Mouse (Mus musculus): ENCODE measurements around the gene Mmp8. TPM values are rescaled to one million over a fixed set of nuclear protein-coding genes. Genes with fewer than 3 reads are reported as not detected.

The Mmp8 gene
- 0.05 and 0.09 TPM in 2 replicates for polyA plus RNA-seq (2015; fragmentation: Nextera tagmentation; extraction: Ambion mirVana)

DNA sequence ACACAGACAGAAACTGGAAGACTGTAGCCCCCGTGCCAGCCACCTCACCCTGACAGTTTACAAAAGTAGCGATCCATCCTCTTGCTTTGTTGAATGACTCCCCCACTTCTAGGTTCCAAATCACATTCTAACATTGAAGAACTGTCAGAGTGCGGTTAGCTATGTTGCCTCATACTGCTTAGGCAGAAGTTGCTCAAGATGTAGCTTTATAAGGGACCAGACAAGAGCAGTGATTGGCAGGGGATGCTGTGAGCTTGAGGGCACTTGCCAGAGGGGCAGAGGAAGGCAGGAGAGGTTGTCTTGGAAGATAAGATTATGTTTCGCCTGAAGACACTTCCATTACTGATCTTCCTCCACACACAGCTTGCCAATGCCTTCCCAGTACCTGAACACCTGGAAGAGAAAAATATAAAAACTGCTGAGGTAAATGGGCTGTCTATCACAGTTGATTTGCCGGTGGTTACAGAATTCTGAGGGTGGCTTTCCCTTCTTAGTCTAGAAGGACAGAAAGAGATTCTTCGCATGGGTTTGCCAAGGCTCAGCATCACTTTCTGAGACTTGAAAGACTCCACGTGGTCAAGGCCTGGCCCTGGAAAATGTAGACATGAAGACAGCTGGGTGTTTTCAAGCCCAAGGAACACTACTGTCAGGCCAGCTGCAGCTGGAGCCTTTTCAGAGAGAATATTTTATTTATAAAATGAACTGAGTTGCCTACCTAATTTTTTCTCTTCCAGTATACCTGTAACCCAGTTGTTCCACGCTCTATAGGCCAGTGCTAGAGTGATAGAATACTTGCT lies at the start of gene Mmp8:
Gene Mmp8, plus strand, starts transcription at position 236 of the 797 bp plus-strand sequence.
- H3K9me3 ChIP-seq (ENCODE audit: control insufficient read depth) = no peaks in the 10 kb centered on the region
- ATAC-seq = no peak
- H3K36me3 ChIP-seq (ENCODE audit: control insufficient read depth, insufficient read depth) = no peaks in the 10 kb centered on the region
- TF ChIP-seq CTCF (IDR thresholded peaks at IDR 0.05; ENCODE audit: low read depth) = no peak
- WGBS = 72% methylated on average over 8 of the region's 8 CpGs
- H3K27ac ChIP-seq (ENCODE audit: low read depth, low read length) = no peak within 1 kb of the TSS
- no peak within 1 kb of the TSS for H3K9ac ChIP-seq (ENCODE audit: low read depth, low read length)
- H3K4me3 ChIP-seq (ENCODE audit: low read depth, low read length) = no peak within 1 kb of the TSS
- no peak within 1 kb of the TSS for H3K4me2 ChIP-seq (replicated peaks; ENCODE audit: low read depth)
- no peaks in the 10 kb centered on the region for H3K4me1 ChIP-seq (replicated peaks; ENCODE audit: control insufficient read depth, insufficient read depth, low read length)
- no peaks in the 10 kb centered on the region for H3K27me3 ChIP-seq (replicated peaks; ENCODE audit: control insufficient read depth, insufficient read depth, low read length)

DNA sequence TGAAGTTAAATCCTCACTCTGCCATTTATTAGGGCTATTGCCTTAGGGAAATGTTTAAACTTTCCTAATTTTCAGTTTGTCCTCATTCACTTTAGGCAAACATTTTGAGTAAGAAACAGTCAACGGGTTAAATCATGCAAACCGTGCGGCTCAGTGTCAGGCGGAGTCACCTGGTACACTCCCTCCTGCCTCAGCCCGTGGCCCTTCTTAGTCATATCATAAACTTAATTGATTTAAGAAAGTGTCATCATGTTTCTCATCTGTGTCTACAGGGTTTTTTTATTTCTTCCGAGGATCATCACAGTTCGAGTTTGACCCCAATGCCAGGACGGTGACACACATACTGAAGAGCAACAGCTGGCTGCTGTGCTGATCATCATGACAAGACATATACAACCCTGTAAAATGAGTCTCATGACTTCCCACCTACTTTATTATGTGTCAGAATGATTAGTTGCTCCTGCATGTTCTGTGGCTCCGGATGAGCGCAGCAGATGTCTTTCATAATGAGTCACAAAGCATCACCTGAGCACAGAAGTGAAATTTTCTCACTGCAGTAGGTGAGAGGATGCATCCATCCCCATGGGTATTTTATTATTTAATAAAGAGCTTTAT lies 48.5 kb upstream of the Mmp8 start:
- no peak overlapping the region for H3K27ac ChIP-seq (ENCODE audit: low read depth, low read length)
- H3K9ac ChIP-seq (ENCODE audit: low read depth, low read length) = no peak overlapping the region
- no peak for TF ChIP-seq CTCF (IDR thresholded peaks at IDR 0.05; ENCODE audit: low read depth)
- no peak for ATAC-seq
- no peaks in the 10 kb centered on the region for H3K9me3 ChIP-seq (ENCODE audit: control insufficient read depth)
- no peaks in the 10 kb centered on the region for H3K27me3 ChIP-seq (replicated peaks; ENCODE audit: control insufficient read depth, insufficient read depth, low read length)
- no peak overlapping the region for H3K4me3 ChIP-seq (ENCODE audit: low read depth, low read length)
- H3K36me3 ChIP-seq (ENCODE audit: control insufficient read depth, insufficient read depth) = no peaks in the 10 kb centered on the region
- H3K4me2 ChIP-seq (replicated peaks; ENCODE audit: low read depth) = no peak overlapping the region
- WGBS = 70% methylated on average over 10 of the region's 10 CpGs
- H3K4me1 ChIP-seq (replicated peaks; ENCODE audit: control insufficient read depth, insufficient read depth, low read length) = no peaks in the 10 kb centered on the region

DNA sequence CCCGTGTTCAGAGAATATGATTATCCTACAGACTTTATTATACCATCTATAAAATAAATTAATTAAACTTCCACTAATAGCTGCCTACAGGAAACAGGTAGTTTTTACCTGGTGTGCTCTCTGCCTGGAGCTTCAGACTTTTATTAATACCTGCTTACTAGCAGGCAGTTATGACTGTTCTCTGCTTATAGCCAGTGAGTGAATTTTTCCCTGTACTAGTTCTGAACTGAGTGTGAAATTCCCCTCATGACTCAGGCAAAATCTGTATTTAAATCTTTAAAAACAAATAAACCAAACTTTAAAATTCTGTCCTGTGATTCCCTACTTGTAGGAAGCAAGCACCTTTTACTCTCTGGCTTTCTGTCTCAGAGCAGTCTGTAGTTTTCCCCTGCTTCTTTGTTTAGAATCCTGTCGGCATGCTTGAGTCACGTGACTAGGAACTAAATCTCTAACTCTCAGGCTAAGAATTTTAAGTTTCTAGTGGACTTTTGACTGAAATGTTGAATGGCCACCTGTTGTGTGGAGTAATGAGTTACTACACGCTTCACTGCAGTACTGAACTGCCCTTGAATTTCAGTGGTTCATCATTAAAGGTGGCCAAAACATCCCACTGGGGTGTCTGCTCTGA lies 40.2 kb upstream of the Mmp8 start:
- no peaks in the 10 kb centered on the region for H3K4me1 ChIP-seq (replicated peaks; ENCODE audit: control insufficient read depth, insufficient read depth, low read length)
- H3K9ac ChIP-seq (ENCODE audit: low read depth, low read length) = no peak overlapping the region
- WGBS = 62% methylated on average over 4 of the region's 4 CpGs
- H3K27ac ChIP-seq (ENCODE audit: low read depth, low read length) = no peak overlapping the region
- ATAC-seq = no peak
- no peaks in the 10 kb centered on the region for H3K27me3 ChIP-seq (replicated peaks; ENCODE audit: control insufficient read depth, insufficient read depth, low read length)
- no peaks in the 10 kb centered on the region for H3K9me3 ChIP-seq (ENCODE audit: control insufficient read depth)
- no peak overlapping the region for H3K4me2 ChIP-seq (replicated peaks; ENCODE audit: low read depth)
- no peak overlapping the region for H3K4me3 ChIP-seq (ENCODE audit: low read depth, low read length)
- no peaks in the 10 kb centered on the region for H3K36me3 ChIP-seq (ENCODE audit: control insufficient read depth, insufficient read depth)
- no peak for TF ChIP-seq CTCF (IDR thresholded peaks at IDR 0.05; ENCODE audit: low read depth)

DNA sequence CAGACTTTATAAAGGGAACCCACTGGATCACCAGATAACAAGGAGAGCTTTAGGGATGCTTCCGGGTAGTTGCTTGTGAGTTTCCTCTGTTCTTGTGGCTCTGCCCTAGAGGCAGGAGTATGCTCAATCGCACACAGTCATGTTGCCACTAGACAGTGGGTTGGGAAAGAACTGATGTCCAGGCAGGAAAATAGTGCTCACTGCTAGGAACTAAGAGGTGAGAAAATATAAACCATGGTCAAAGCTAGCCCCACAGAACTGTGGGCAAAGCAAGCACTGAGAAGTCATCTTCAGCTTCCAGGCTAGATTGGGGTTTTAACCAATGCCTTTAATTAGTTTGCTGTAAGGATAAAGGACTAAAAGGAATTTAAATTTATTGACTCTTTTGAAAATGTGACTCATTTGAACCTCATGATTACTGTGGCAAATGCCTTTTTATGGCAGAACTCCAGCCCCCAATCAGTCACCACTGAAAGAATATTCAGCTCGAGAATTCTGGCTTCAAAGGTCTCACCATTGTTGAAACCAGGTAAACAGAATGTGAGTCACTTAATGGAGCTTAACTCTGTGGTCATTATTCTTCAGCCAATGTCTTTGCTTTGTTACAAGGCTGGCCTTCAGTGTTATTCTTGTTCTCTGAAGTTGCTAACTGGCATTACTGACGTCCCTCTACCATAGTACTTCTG lies 31.9 kb upstream of the Mmp8 start:
- no peak for TF ChIP-seq CTCF (IDR thresholded peaks at IDR 0.05; ENCODE audit: low read depth)
- Histone ChIP-seq H3K9me3 (ENCODE audit: control insufficient read depth) (no peaks in the 10 kb centered on the region), H3K27ac (ENCODE audit: low read depth, low read length) (no peak overlapping the region), H3K4me2 (replicated peaks; ENCODE audit: low read depth) (no peak overlapping the region), H3K36me3 (ENCODE audit: control insufficient read depth, insufficient read depth) (no peaks in the 10 kb centered on the region), H3K4me3 (ENCODE audit: low read depth, low read length) (no peak overlapping the region), H3K27me3 (replicated peaks; ENCODE audit: control insufficient read depth, insufficient read depth, low read length) (no peaks in the 10 kb centered on the region), H3K4me1 (replicated peaks; ENCODE audit: control insufficient read depth, insufficient read depth, low read length) (no peaks in the 10 kb centered on the region), H3K9ac (ENCODE audit: low read depth, low read length) (no peak overlapping the region)
- 56% methylated on average over 4 of the region's 4 CpGs for WGBS
- no peak for ATAC-seq

DNA sequence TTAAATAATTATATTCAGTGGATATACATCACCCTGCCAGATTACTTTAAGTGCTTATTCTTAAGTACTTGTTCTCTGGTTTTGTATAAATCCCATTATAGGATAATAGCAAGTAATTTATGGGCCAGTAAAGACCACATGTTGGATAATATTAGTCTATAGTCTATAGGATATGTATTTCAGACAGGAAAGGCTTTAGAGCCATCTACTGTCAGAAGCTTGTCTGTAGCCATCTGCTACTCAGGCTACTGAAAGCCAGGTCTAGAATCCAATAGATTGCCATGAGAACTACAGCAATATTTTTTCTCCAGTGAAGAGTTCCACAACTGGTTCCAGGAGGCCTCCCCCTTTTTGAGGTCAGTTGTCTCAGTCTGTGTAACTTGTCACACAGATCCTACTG lies 15.5 kb upstream of the Mmp8 start:
- H3K4me2 ChIP-seq (replicated peaks; ENCODE audit: low read depth) = no peak overlapping the region
- H3K4me3 ChIP-seq (ENCODE audit: low read depth, low read length) = no peak overlapping the region
- no peaks in the 10 kb centered on the region for H3K36me3 ChIP-seq (ENCODE audit: control insufficient read depth, insufficient read depth)
- no peaks in the 10 kb centered on the region for H3K27me3 ChIP-seq (replicated peaks; ENCODE audit: control insufficient read depth, insufficient read depth, low read length)
- no peak overlapping the region for H3K9ac ChIP-seq (ENCODE audit: low read depth, low read length)
- no peaks in the 10 kb centered on the region for H3K9me3 ChIP-seq (ENCODE audit: control insufficient read depth)
- no peak for ATAC-seq
- no peak for TF ChIP-seq CTCF (IDR thresholded peaks at IDR 0.05; ENCODE audit: low read depth)
- H3K27ac ChIP-seq (ENCODE audit: low read depth, low read length) = no peak overlapping the region
- no peaks in the 10 kb centered on the region for H3K4me1 ChIP-seq (replicated peaks; ENCODE audit: control insufficient read depth, insufficient read depth, low read length)

DNA sequence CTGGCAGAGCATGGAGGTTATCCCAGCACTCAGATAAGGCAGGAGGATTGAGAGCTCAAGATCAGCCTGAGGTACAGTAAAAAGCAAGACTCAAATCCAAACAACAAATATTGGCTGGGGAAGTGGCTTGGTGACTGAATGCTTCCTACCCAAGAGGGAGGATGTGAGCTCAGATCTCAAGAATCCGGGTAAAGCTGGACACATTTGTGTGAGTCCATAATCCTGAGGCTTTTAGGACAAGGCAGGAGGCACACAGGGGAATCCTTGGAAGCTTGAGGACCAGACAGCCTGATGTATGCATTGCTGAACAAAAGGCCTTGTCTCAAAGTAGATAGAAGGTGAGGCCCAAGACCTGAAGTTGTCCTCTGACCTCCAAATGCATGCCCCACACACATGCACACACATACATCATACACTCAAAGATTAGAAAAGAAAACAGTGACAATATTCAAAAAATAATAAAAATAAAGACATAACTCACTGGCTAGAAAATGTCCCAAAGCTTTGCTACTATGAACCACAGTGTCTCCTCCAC lies 13.3 kb upstream of the Mmp8 start:
- Histone ChIP-seq H3K4me1 (replicated peaks; ENCODE audit: control insufficient read depth, insufficient read depth, low read length) (no peaks in the 10 kb centered on the region), H3K27ac (ENCODE audit: low read depth, low read length) (no peak overlapping the region), H3K4me2 (replicated peaks; ENCODE audit: low read depth) (no peak overlapping the region), H3K9ac (ENCODE audit: low read depth, low read length) (no peak overlapping the region), H3K4me3 (ENCODE audit: low read depth, low read length) (no peak overlapping the region), H3K9me3 (ENCODE audit: control insufficient read depth) (no peaks in the 10 kb centered on the region), H3K36me3 (ENCODE audit: control insufficient read depth, insufficient read depth) (no peaks in the 10 kb centered on the region), H3K27me3 (replicated peaks; ENCODE audit: control insufficient read depth, insufficient read depth, low read length) (no peaks in the 10 kb centered on the region)
- no peak for TF ChIP-seq CTCF (IDR thresholded peaks at IDR 0.05; ENCODE audit: low read depth)
- no peak for ATAC-seq
- 59% methylated on average over 1 of the region's 1 CpGs for WGBS

Measured in intestine, postnatal 0 days (tissue).